Mouse (Mus musculus): ENCODE measurements around the gene Zfp866. TPM values are rescaled to one million over a fixed set of nuclear protein-coding genes. Genes with fewer than 3 reads are reported as not detected.

The Zfp866 gene
- total and polyA plus RNA-seq, 3 experiments: 11.7 to 12.3 TPM; not detected in 1

DNA sequence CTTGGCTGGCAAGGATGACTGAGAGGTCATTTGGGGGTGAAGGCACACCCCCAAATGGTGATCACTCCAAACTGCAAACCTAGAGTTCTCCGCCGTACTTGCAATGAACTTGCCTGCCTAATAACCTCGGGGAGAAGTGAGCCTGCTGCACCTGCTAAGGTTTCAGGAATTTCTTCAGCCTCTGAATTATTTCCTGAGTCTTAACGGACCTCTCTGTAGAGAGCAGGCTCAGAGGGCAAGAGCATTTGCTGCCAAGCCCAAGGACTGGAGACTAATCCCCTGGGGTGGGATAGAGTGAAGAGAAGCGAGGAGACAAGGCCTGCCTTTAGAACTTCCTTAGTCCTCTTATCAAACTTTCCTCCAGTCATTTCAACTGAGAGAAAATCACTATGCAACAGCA lies 1.2 kb downstream of the Zfp866 start (continued):
- TF ChIP-seq CHD1 (IDR thresholded peaks at IDR 0.05; ENCODE audit: low read depth, low read length): no peak
- no peak for TF ChIP-seq POLR2AphosphoS2 (IDR thresholded peaks at IDR 0.05; ENCODE audit: low read length)
- peak; percentile 17; the same call in 1 of the 2 replicates for TF ChIP-seq TCF12 (IDR thresholded peaks at IDR 0.05; ENCODE audit: low read depth, low read length)
- no peak for TF ChIP-seq KAT2A (conservative IDR thresholded peaks at IDR 0.05; ENCODE audit: low read depth, low read length)
- no peak for TF ChIP-seq USF1 (IDR thresholded peaks at IDR 0.05; ENCODE audit: low read depth, low read length)
- no peak for TF ChIP-seq ZC3H11A (IDR thresholded peaks at IDR 0.05; ENCODE audit: low read depth, low read length)
- TF ChIP-seq RAD21 (IDR thresholded peaks at IDR 0.05; ENCODE audit: low read depth, low read length): no peak
- TF ChIP-seq EP300 (IDR thresholded peaks at IDR 0.05; ENCODE audit: low read depth in 1 of 2, low read length in 2 of 2): no peak; a peak in 1 of 4 replicates
- no peak for TF ChIP-seq CHD2 (IDR thresholded peaks at IDR 0.05; ENCODE audit: low read length)
- TF ChIP-seq RCOR1 (IDR thresholded peaks at IDR 0.05; ENCODE audit: low read depth, low read length): peak; percentile 22; the same call in 1 of the 2 replicates
- TF ChIP-seq UBTF (IDR thresholded peaks at IDR 0.05; ENCODE audit: borderline replicate concordance, insufficient read depth, low read depth, low read length): no peak
- no peak for TF ChIP-seq BHLHE40 (IDR thresholded peaks at IDR 0.05; ENCODE audit: borderline replicate concordance, low read depth, low read length)
- no peak for TF ChIP-seq MAX (IDR thresholded peaks at IDR 0.05; ENCODE audit: low read length)
- TF ChIP-seq CTCF (IDR thresholded peaks at IDR 0.05 in 2 of 3, conservative IDR thresholded peaks at IDR 0.05 in 1 of 3; ENCODE audit: control insufficient read depth in 1 of 3, insufficient read depth in 1 of 3, low read depth in 2 of 3, low read length in 3 of 3, poor library complexity in 1 of 3, severe bottlenecking in 1 of 3): no peak

DNA sequence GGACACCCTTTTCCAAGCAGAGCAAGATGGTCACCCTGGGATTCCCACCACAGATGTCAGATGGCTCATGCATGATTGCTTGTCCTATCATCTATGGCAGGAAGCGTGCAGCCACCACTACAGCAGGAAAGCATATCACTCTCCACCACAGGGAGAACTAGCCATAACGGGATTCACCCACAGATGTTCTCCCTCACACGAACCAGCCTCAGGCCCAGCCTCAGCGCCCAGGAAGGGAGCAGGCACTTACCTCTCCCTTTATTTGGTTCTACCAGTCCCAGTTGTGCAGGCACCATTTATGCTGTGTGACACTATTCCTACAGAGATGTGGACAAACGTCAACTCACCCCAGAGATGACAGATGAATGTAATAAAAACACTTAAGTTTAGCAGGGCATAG lies 1.9 kb downstream of the Zfp866 start:
- no peaks in the 10 kb centered on the region for H3K27me3 ChIP-seq (ENCODE audit: control insufficient read depth in 1 of 2, insufficient read depth in 2 of 2, low read length in 2 of 2)
- TF ChIP-seq UBTF (IDR thresholded peaks at IDR 0.05; ENCODE audit: borderline replicate concordance, insufficient read depth, low read depth, low read length) (no peak), CTCF (IDR thresholded peaks at IDR 0.05 in 2 of 3, conservative IDR thresholded peaks at IDR 0.05 in 1 of 3; ENCODE audit: control insufficient read depth in 1 of 3, insufficient read depth in 1 of 3, low read depth in 2 of 3, low read length in 3 of 3, poor library complexity in 1 of 3, severe bottlenecking in 1 of 3) (no peak), TAL1 (IDR thresholded peaks at IDR 0.05; ENCODE audit: low read length) (peak; percentile 43)
- DNase-seq (ENCODE audit: low read depth, low spot score): peak; percentile 27
- peaks cover 4 to 15% of the 10 kb centered on the region in 2 experiments for H3K4me1 ChIP-seq (ENCODE audit: control insufficient read depth in 1 of 2, insufficient read depth in 2 of 2, low read length in 2 of 2)
- H3K4me3 ChIP-seq (ENCODE audit: control insufficient read depth in 1 of 2, insufficient read depth in 1 of 2, low read depth in 2 of 2, low read length in 2 of 2): 0 out of 4 replicates have a peak overlapping the region, but pooled peaks of 1 of the 2 experiments have one; percentile 67
- H3K9me3 ChIP-seq (replicated peaks; ENCODE audit: insufficient read depth, low read length): no peaks in the 10 kb centered on the region
- H3K9ac ChIP-seq (ENCODE audit: control insufficient read depth, low read depth, low read length, poor library complexity, severe bottlenecking): peak overlapping the region; percentile 93; the same call in 1 of the 2 replicates
- peaks cover 0 to 14% of the 10 kb centered on the region in 2 experiments; a peak in 2 of 4 replicates for H3K36me3 ChIP-seq (ENCODE audit: control insufficient read depth in 1 of 2, insufficient read depth in 2 of 2, low read length in 2 of 2)
- H3K79me2 ChIP-seq (ENCODE audit: control insufficient read depth, insufficient read depth, low read length, poor library complexity): peaks cover 30% of the 10 kb centered on the region
- no peak overlapping the region for H3K27ac ChIP-seq (ENCODE audit: control insufficient read depth, low read depth, low read length)

DNA sequence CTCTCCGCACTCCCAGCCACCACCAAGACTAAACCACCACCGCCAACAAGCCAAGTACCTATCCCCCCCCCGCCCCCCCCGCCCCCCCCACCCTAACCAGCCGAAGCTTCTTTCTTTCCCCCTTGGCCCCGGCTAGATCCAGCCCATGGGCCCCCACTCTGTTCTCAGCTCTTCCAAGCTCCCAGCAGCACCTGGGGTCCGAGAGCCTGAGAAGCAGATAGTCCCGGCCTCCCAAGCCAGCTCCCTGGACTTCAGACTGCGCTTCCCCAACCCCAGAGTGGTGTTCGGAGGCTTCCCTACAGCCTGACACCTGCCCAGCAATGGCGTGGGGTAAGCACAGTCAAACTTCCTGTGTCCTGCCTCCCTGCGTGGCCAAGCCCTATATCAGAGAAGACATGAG lies 13.9 kb downstream of the Zfp866 start:
- H3K27ac ChIP-seq (ENCODE audit: control insufficient read depth, low read depth, low read length): no peak overlapping the region
- no peaks in the 10 kb centered on the region for H3K27me3 ChIP-seq (ENCODE audit: control insufficient read depth in 1 of 2, insufficient read depth in 2 of 2, low read length in 2 of 2)
- H3K4me1 ChIP-seq (ENCODE audit: control insufficient read depth in 1 of 2, insufficient read depth in 2 of 2, low read length in 2 of 2): peaks cover 7 to 10% of the 10 kb centered on the region in 2 experiments; a peak in 3 of 4 replicates
- H3K36me3 ChIP-seq (ENCODE audit: control insufficient read depth in 1 of 2, insufficient read depth in 2 of 2, low read length in 2 of 2): peaks cover 0 to 14% of the 10 kb centered on the region in 2 experiments; a peak in 2 of 4 replicates
- H3K79me2 ChIP-seq (ENCODE audit: control insufficient read depth, insufficient read depth, low read length, poor library complexity): peaks cover 16% of the 10 kb centered on the region
- H3K9ac ChIP-seq (ENCODE audit: control insufficient read depth, low read depth, low read length, poor library complexity, severe bottlenecking): no peak overlapping the region
- TF ChIP-seq BHLHE40 (IDR thresholded peaks at IDR 0.05; ENCODE audit: borderline replicate concordance, low read depth, low read length) (no peak), MAFK (IDR thresholded peaks at IDR 0.05; ENCODE audit: borderline replicate concordance, low read depth, low read length) (no peak), JUND (IDR thresholded peaks at IDR 0.05; ENCODE audit: low read depth, low read length) (no peak), MYB (IDR thresholded peaks at IDR 0.05; ENCODE audit: low read depth, low read length) (no peak), GATA1 (IDR thresholded peaks at IDR 0.05; ENCODE audit: low read depth, low read length) (no peak), SIN3A (IDR thresholded peaks at IDR 0.05; ENCODE audit: low read length) (no peak), ZNF384 (IDR thresholded peaks at IDR 0.05; ENCODE audit: low read depth, low read length) (no peak), TCF12 (IDR thresholded peaks at IDR 0.05; ENCODE audit: low read depth, low read length) (no peak), ELF1 (IDR thresholded peaks at IDR 0.05; ENCODE audit: low read depth, low read length) (no peak), POLR2AphosphoS2 (IDR thresholded peaks at IDR 0.05; ENCODE audit: low read length) (no peak), SMC3 (IDR thresholded peaks at IDR 0.05; ENCODE audit: low read depth, low read length) (no peak), MAZ (IDR thresholded peaks at IDR 0.05; ENCODE audit: low read depth, low read length) (no peak), TBP (IDR thresholded peaks at IDR 0.05; ENCODE audit: low read depth, low read length) (no peak), CTCF (IDR thresholded peaks at IDR 0.05 in 2 of 3, conservative IDR thresholded peaks at IDR 0.05 in 1 of 3; ENCODE audit: control insufficient read depth in 1 of 3, insufficient read depth in 1 of 3, low read depth in 2 of 3, low read length in 3 of 3, poor library complexity in 1 of 3, severe bottlenecking in 1 of 3) (no peak), CHD1 (IDR thresholded peaks at IDR 0.05; ENCODE audit: low read depth, low read length) (no peak), RCOR1 (IDR thresholded peaks at IDR 0.05; ENCODE audit: low read depth, low read length) (no peak)
- no peak for DNase-seq (ENCODE audit: low read depth, low spot score)
- no peaks in the 10 kb centered on the region for H3K9me3 ChIP-seq (replicated peaks; ENCODE audit: insufficient read depth, low read length)
- no peak overlapping the region for H3K4me3 ChIP-seq (ENCODE audit: control insufficient read depth in 1 of 2, insufficient read depth in 1 of 2, low read depth in 2 of 2, low read length in 2 of 2)

Measured in MEL (cell line).